Mouse (Mus musculus) activated CD4-positive, CD25-positive, alpha-beta regulatory T cell, adult 9 weeks (primary cell): ENCODE data around the gene Fam240b. TPM values are rescaled to one million over a fixed set of nuclear protein-coding genes. Genes with fewer than 3 reads are reported as not detected.

Source experiments
- polyA plus RNA-seq: library from polyadenylated mRNA; unstranded; fragments of 100-300 nt; shearing (Covaris generic); gene quantifications from one replicate; pipeline ENCODE4 v1.2.1, GENCODE M21; 2017

The Fam240b gene
- not detected for polyA plus RNA-seq

GRCm38 (mm10) chr13:64497692-64498091, at the start of gene Fam240b:
Gene Fam240b (minus strand): TSS chr13:64497792.

GRCm38 (mm10) chr13:64432017-64432995, 65.3 kb downstream of the Fam240b start, which contains the start of gene Cdk20:
Gene Cdk20 (plus strand): TSS chr13:64432314.

Other genes starting within 250 kb of the Fam240b start
- gene Cdc14b, start 222.5 kb downstream of the Fam240b start, polyA plus RNA-seq = 8.5 TPM
- gene Aaed1, start 185.1 kb downstream of the Fam240b start, polyA plus RNA-seq = 9.1 TPM
- gene Ctsl, start 126.9 kb downstream of the Fam240b start, polyA plus RNA-seq = 14.7 TPM
- gene Cdk20, start 65.5 kb downstream of the Fam240b start, polyA plus RNA-seq = 5.9 TPM